Mouse (Mus musculus): ENCODE data around the gene Pros1.

GRCm38 (mm10) chr16:62860140-62860539, 6.0 kb downstream of the Pros1 start:
- TF ChIP-seq CTCF (IDR thresholded peaks at IDR 0.05; ENCODE audit: borderline replicate concordance, extremely low read depth, insufficient read depth, insufficient read length) (no peak), POLR2A (IDR thresholded peaks at IDR 0.05; ENCODE audit: borderline replicate concordance, extremely low read depth, insufficient read depth, insufficient read length, poor library complexity, severe bottlenecking) (no peak)

Data from brain, embryonic 14.5 days (tissue).